Mouse (Mus musculus): Measurements from ENCODE around the gene Eml2. TPM values are rescaled to one million over a fixed set of nuclear protein-coding genes. Genes with fewer than 3 reads are reported as not detected.
A peak's percentile ranks its signal among the peaks of the same experiment; 100 is the strongest.

Gene Eml2
- polyA plus RNA-seq, 1 experiment from 2014 or later = 1.4 TPM

DNA sequence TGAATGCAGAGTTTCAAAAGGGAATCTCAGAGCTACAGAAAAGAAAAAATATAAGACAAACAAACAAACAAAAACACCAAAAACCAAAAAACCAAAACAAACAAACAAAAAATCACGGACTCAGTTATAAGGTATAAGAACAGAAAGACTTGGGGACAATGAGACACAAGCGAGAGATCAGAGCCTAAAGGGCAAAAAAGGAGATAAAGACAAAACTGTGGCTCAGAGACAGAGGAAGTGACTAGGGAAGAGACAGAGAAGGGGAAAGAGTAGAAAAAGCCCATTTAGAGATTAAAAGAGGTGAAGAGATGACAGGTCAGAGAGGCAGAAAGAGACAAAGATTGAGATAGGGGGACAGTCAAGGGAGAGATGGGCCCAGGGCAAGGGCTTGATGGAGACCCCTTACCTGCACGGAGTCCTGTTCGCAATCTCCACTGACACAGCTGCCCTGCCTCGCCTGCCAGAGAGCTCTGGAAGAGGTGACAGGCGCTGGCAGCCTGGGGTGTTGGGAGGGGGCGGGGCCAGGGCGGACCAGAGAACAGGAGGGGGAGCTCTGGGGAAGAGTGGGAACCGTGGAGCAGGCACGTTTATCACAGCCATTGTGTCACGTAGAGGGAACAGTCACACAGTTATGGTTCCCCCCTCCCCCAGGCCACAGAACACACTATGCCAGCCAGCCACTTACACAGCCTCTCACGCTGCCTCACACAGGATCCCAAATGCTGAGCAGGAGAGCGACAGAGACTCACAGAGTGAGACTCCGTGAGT, 10.4 kb upstream of the Eml2 start, which contains the start of gene Gipr:
Gipr (minus strand) TSS at position 472 of the 768 bp plus-strand sequence.
- Histone ChIP-seq H3K9me3 (ENCODE audit: control insufficient read depth, low read length) (no peaks in the 10 kb centered on the region), H3K4me1 (replicated peaks; ENCODE audit: control insufficient read depth, insufficient read depth, low read length) (peaks cover 7% of the 10 kb centered on the region), H3K27me3 (ENCODE audit: control insufficient read depth, insufficient read depth, low read length) (peaks cover 14% of the 10 kb centered on the region), H3K4me2 (replicated peaks; ENCODE audit: low read depth, low read length) (no peak within 1 kb of the TSS), H3K4me3 (ENCODE audit: low read depth, low read length) (no peak within 1 kb of the TSS), H3K9ac (ENCODE audit: low read depth, low read length) (no peak within 1 kb of the TSS), H3K36me3 (ENCODE audit: control insufficient read depth, insufficient read depth, low read length) (no peaks in the 10 kb centered on the region), H3K27ac (ENCODE audit: low read depth, low read length) (no peak within 1 kb of the TSS)
- ATAC-seq (ENCODE audit: low FRiP score) (peak; percentile 31; the same call in 1 of the 2 replicates), DNase-seq (ENCODE audit: low spot score) (peak; percentile 31)
- 15% methylated on average over 14 of the region's 14 CpGs for WGBS

- H3K4me3 ChIP-seq (ENCODE audit: low read depth, low read length) = no peak overlapping the region
- ATAC-seq (ENCODE audit: low FRiP score) (no peak), DNase-seq (ENCODE audit: low spot score) (no peak)
- 85% methylated on average over 3 of the region's 3 CpGs for WGBS
- peaks cover 7% of the 10 kb centered on the region for H3K4me1 ChIP-seq (replicated peaks; ENCODE audit: control insufficient read depth, insufficient read depth, low read length)
- peaks cover 14% of the 10 kb centered on the region for H3K27me3 ChIP-seq (ENCODE audit: control insufficient read depth, insufficient read depth, low read length)
- H3K27ac ChIP-seq (ENCODE audit: low read depth, low read length) = no peak overlapping the region
- H3K9ac ChIP-seq (ENCODE audit: low read depth, low read length) = no peak overlapping the region
- no peaks in the 10 kb centered on the region for H3K9me3 ChIP-seq (ENCODE audit: control insufficient read depth, low read length)
- H3K4me2 ChIP-seq (replicated peaks; ENCODE audit: low read depth, low read length) = no peak overlapping the region
- no peaks in the 10 kb centered on the region for H3K36me3 ChIP-seq (ENCODE audit: control insufficient read depth, insufficient read depth, low read length)
Observed at GRCm38 (mm10) chr7:19166990-19167389, 9.2 kb upstream of the Eml2 start.

- Histone ChIP-seq H3K36me3 (ENCODE audit: control insufficient read depth, insufficient read depth, low read length) (no peaks in the 10 kb centered on the region), H3K27me3 (ENCODE audit: control insufficient read depth, insufficient read depth, low read length) (peaks cover 8% of the 10 kb centered on the region), H3K4me3 (ENCODE audit: low read depth, low read length) (no peak overlapping the region), H3K4me1 (replicated peaks; ENCODE audit: control insufficient read depth, insufficient read depth, low read length) (peaks cover 5% of the 10 kb centered on the region), H3K27ac (ENCODE audit: low read depth, low read length) (no peak overlapping the region), H3K9me3 (ENCODE audit: control insufficient read depth, low read length) (no peaks in the 10 kb centered on the region), H3K9ac (ENCODE audit: low read depth, low read length) (no peak overlapping the region), H3K4me2 (replicated peaks; ENCODE audit: low read depth, low read length) (no peak overlapping the region)
- DNase-seq (ENCODE audit: low spot score) = no peak
- no peak for ATAC-seq (ENCODE audit: low FRiP score)
- 64% methylated on average over 10 of the region's 10 CpGs for WGBS
Observed at GRCm38 (mm10) chr7:19169506-19169905, 6.7 kb upstream of the Eml2 start.

DNA sequence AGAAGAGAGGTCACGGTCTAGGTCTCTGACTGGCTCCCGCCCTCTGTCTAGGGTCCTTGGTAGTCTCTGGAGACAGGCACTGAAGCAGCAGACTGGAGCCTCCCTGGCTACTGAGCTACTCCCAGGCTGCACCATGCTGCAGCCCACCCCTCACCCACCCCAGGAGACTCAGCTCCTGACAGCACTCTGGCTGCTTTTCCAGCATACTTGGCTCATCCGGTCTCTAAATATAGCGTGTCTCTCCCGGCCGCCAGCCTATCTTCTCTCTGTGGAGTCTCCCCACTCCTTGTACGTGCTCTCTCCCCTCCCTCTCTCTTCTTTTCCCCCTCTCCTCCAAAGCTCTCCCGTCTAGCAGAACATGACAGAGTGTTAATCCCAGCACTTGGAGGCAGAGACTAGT, 6.1 kb upstream of the Eml2 start:
- H3K9ac ChIP-seq (ENCODE audit: low read depth, low read length) = peak overlapping the region; percentile 7; the same call in 1 of the 2 replicates

DNA sequence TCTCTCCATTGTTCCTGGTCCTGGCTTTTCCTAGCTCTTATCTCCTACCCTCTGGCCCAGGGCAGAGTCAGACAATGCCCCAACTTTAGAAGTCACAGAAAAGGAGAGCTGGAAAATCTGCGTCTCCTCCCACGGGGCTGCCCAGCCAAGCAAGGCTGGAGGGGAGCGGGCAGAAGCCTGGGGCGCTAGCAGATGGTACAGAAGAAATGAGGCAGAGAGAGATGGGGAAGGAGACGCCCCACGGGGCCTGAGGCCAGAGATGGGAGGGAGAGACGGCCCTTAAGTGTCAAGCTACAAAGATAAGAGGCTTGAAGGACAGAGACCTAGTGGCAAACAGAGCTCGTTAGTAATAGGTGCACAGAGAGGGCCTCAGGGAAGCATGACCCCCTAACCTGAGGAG, 4.4 kb upstream of the Eml2 start:
- H3K4me3 ChIP-seq (ENCODE audit: low read depth, low read length) = no peak overlapping the region
- no peak overlapping the region for H3K9ac ChIP-seq (ENCODE audit: low read depth, low read length)
- no peak overlapping the region for H3K4me2 ChIP-seq (replicated peaks; ENCODE audit: low read depth, low read length)
- ATAC-seq (ENCODE audit: low FRiP score) (no peak), DNase-seq (ENCODE audit: low spot score) (no peak)
- peaks cover 12% of the 10 kb centered on the region for H3K27me3 ChIP-seq (ENCODE audit: control insufficient read depth, insufficient read depth, low read length)
- no peaks in the 10 kb centered on the region for H3K36me3 ChIP-seq (ENCODE audit: control insufficient read depth, insufficient read depth, low read length)
- H3K4me1 ChIP-seq (replicated peaks; ENCODE audit: control insufficient read depth, insufficient read depth, low read length) = no peaks in the 10 kb centered on the region
- 64% methylated on average over 8 of the region's 8 CpGs for WGBS
- H3K27ac ChIP-seq (ENCODE audit: low read depth, low read length) = 0 out of 2 replicates have a peak overlapping the region, but pooled peaks have one; percentile 31
- H3K9me3 ChIP-seq (ENCODE audit: control insufficient read depth, low read length) = no peaks in the 10 kb centered on the region

More for the DNA sequence above, 6.1 kb upstream of the Eml2 start:
- peaks cover 3% of the 10 kb centered on the region for H3K4me1 ChIP-seq (replicated peaks; ENCODE audit: control insufficient read depth, insufficient read depth, low read length)
- 75% methylated on average over 8 of the region's 8 CpGs for WGBS
- H3K9me3 ChIP-seq (ENCODE audit: control insufficient read depth, low read length) = no peaks in the 10 kb centered on the region
- no peak for ATAC-seq (ENCODE audit: low FRiP score)
- H3K36me3 ChIP-seq (ENCODE audit: control insufficient read depth, insufficient read depth, low read length) = no peaks in the 10 kb centered on the region
- H3K4me3 ChIP-seq (ENCODE audit: low read depth, low read length) = no peak overlapping the region
- no peak for DNase-seq (ENCODE audit: low spot score)
- no peak overlapping the region for H3K27ac ChIP-seq (ENCODE audit: low read depth, low read length)
- peaks cover 2% of the 10 kb centered on the region for H3K27me3 ChIP-seq (ENCODE audit: control insufficient read depth, insufficient read depth, low read length)
- no peak overlapping the region for H3K4me2 ChIP-seq (replicated peaks; ENCODE audit: low read depth, low read length)

- H3K4me1 ChIP-seq (replicated peaks; ENCODE audit: control insufficient read depth, insufficient read depth, low read length) = peaks cover 1% of the 10 kb centered on the region; the same call in 1 of the 2 replicates
- H3K4me3 ChIP-seq (ENCODE audit: low read depth, low read length) = peak overlapping the region; percentile 26
- H3K36me3 ChIP-seq (ENCODE audit: control insufficient read depth, insufficient read depth, low read length) = no peaks in the 10 kb centered on the region
- H3K4me2 ChIP-seq (replicated peaks; ENCODE audit: low read depth, low read length) = peak overlapping the region; percentile 49
- DNase-seq (ENCODE audit: low spot score) (peak; percentile 93), ATAC-seq (ENCODE audit: low FRiP score) (peak; percentile 27; the same call in 1 of the 2 replicates)
- H3K9me3 ChIP-seq (ENCODE audit: control insufficient read depth, low read length) = no peaks in the 10 kb centered on the region
- H3K9ac ChIP-seq (ENCODE audit: low read depth, low read length) = peak overlapping the region; percentile 41
- 2% methylated on average over 17 of the region's 17 CpGs for WGBS
- H3K27ac ChIP-seq (ENCODE audit: low read depth, low read length) = no peak overlapping the region
- peaks cover 23% of the 10 kb centered on the region for H3K27me3 ChIP-seq (ENCODE audit: control insufficient read depth, insufficient read depth, low read length)
Observed at GRCm38 (mm10) chr7:19172874-19173273, 3.3 kb upstream of the Eml2 start.

GRCm38 (mm10) chr7:19176516-19176947, 311 bp downstream of the Eml2 start:
- peak; percentile 37; the same call in 1 of the 2 replicates for ATAC-seq (ENCODE audit: low FRiP score)
- H3K9me3 ChIP-seq (ENCODE audit: control insufficient read depth, low read length) = no peaks in the 10 kb centered on the region
- peak overlapping the region; percentile 60 for H3K4me2 ChIP-seq (replicated peaks; ENCODE audit: low read depth, low read length)
- H3K9ac ChIP-seq (ENCODE audit: low read depth, low read length) = peak overlapping the region; percentile 44
- H3K27me3 ChIP-seq (ENCODE audit: control insufficient read depth, insufficient read depth, low read length) = peaks cover 41% of the 10 kb centered on the region
- peaks cover 5% of the 10 kb centered on the region; the same call in 1 of the 2 replicates for H3K4me1 ChIP-seq (replicated peaks; ENCODE audit: control insufficient read depth, insufficient read depth, low read length)
- 3% methylated on average over 17 of the region's 21 CpGs for WGBS
- H3K27ac ChIP-seq (ENCODE audit: low read depth, low read length) = 0 out of 2 replicates have a peak overlapping the region, but pooled peaks have one; percentile 32
- DNase-seq (ENCODE audit: low spot score) = no peak
- no peaks in the 10 kb centered on the region for H3K36me3 ChIP-seq (ENCODE audit: control insufficient read depth, insufficient read depth, low read length)
- H3K4me3 ChIP-seq (ENCODE audit: low read depth, low read length) = peak overlapping the region; percentile 37

GRCm38 (mm10) chr7:19177216-19177615, 995 bp downstream of the Eml2 start:
- no peak for DNase-seq (ENCODE audit: low spot score)
- H3K4me1 ChIP-seq (replicated peaks; ENCODE audit: control insufficient read depth, insufficient read depth, low read length) = peaks cover 5% of the 10 kb centered on the region; the same call in 1 of the 2 replicates
- H3K9me3 ChIP-seq (ENCODE audit: control insufficient read depth, low read length) = no peaks in the 10 kb centered on the region
- H3K27me3 ChIP-seq (ENCODE audit: control insufficient read depth, insufficient read depth, low read length) = peaks cover 41% of the 10 kb centered on the region
- ATAC-seq (ENCODE audit: low FRiP score) = no peak
- peak overlapping the region; percentile 60 for H3K4me2 ChIP-seq (replicated peaks; ENCODE audit: low read depth, low read length)
- peak overlapping the region; percentile 37 for H3K4me3 ChIP-seq (ENCODE audit: low read depth, low read length)
- no peak overlapping the region for H3K9ac ChIP-seq (ENCODE audit: low read depth, low read length)
- WGBS = 63% methylated on average over 7 of the region's 7 CpGs
- no peak overlapping the region for H3K27ac ChIP-seq (ENCODE audit: low read depth, low read length)
- H3K36me3 ChIP-seq (ENCODE audit: control insufficient read depth, insufficient read depth, low read length) = no peaks in the 10 kb centered on the region

Data from hindbrain, embryonic 11.5 days (tissue).